Mouse (Mus musculus) frontal cortex, postnatal 10 days (tissue): ENCODE data around the gene Brip1.
"Not testable (repeated sequence)": the region's sequence is repeated elsewhere in the genome, so short reads cannot be mapped to it uniquely, and the experiment has no call there.

ENCODE experiments used
- DNase-seq, 2 experiments: peaks; one replicate each; pipeline ENCODE4 v3.0.0; 2022; ENCODE audit warnings: low spot score in 2 of 2, mixed read lengths in 1 of 2

Gene Brip1

GRCm38 (mm10) chr11:86201037-86201786 lies at the start of gene Brip1:
TSS of gene Brip1 (minus strand) at chr11:86201193.
- peak; percentile 85 to 89 for DNase-seq

- no peak for DNase-seq
These were observed 31.5 kb upstream of the Brip1 start for GRCm38 (mm10) chr11:86232446-86232845.

- no peak for DNase-seq
These were observed 30.9 kb upstream of the Brip1 start for GRCm38 (mm10) chr11:86231781-86232350.

GRCm38 (mm10) chr11:86226646-86227180 lies 25.7 kb upstream of the Brip1 start:
- DNase-seq = no peak

GRCm38 (mm10) chr11:86225761-86226160 lies 24.8 kb upstream of the Brip1 start:
- DNase-seq = no peak

- no peak for DNase-seq
These were observed 10.8 kb upstream of the Brip1 start for GRCm38 (mm10) chr11:86211803-86212202.

- DNase-seq = no peak
These were observed 8.1 kb upstream of the Brip1 start for GRCm38 (mm10) chr11:86209123-86209522.

- DNase-seq = no peak
These were observed 4.9 kb upstream of the Brip1 start for GRCm38 (mm10) chr11:86205876-86206275.

GRCm38 (mm10) chr11:86205031-86205430 lies 4.0 kb upstream of the Brip1 start:
- DNase-seq = no peak

- DNase-seq = no peak
These were observed 1.1 kb upstream of the Brip1 start for GRCm38 (mm10) chr11:86201901-86202675.

GRCm38 (mm10) chr11:86200460-86201021 lies 452 bp downstream of the Brip1 start:
- no peak for DNase-seq

GRCm38 (mm10) chr11:86199733-86200132 lies 1.3 kb downstream of the Brip1 start:
- DNase-seq = no peak

GRCm38 (mm10) chr11:86185224-86185623 lies 15.8 kb downstream of the Brip1 start:
- not testable (repeated sequence) for DNase-seq

GRCm38 (mm10) chr11:86175833-86176232 lies 25.2 kb downstream of the Brip1 start:
- DNase-seq = no peak

GRCm38 (mm10) chr11:86174173-86174572 lies 26.8 kb downstream of the Brip1 start:
- peak; percentile 6 to 37 for DNase-seq

GRCm38 (mm10) chr11:86170743-86171142 lies 30.2 kb downstream of the Brip1 start:
- DNase-seq = no peak

GRCm38 (mm10) chr11:86160251-86160650 lies 40.7 kb downstream of the Brip1 start:
- DNase-seq = no peak

GRCm38 (mm10) chr11:86158950-86159349 lies 42.0 kb downstream of the Brip1 start:
- DNase-seq = no peak

- DNase-seq = no peak
These were observed 45.4 kb downstream of the Brip1 start for GRCm38 (mm10) chr11:86155638-86156037.

GRCm38 (mm10) chr11:86131324-86131723 lies 69.7 kb downstream of the Brip1 start:
- DNase-seq = no peak

- no peak for DNase-seq
These were observed 83.7 kb downstream of the Brip1 start for GRCm38 (mm10) chr11:86117078-86117869.
